Mouse (Mus musculus) neural tube, embryonic 11.5 days (tissue): ENCODE results near the gene Ephb4. TPM values are rescaled to one million over a fixed set of nuclear protein-coding genes. Genes with fewer than 3 reads are reported as not detected.

Experiments
- ATAC-seq: fragments of 200-750 bp; cut with Nextera tagmentation; 2 replicates; pipeline ENCODE4 v1.8.0; 2017; ENCODE audit warnings: moderate number of reproducible peaks, mild to moderate bottlenecking, moderate TSS enrichment, moderate library complexity; ENCODE audit not compliant: insufficient read depth, low FRiP score, low TSS enrichment
- DNase-seq: peaks from one replicate; pipeline ENCODE4 v3.0.0-alpha.2; 2015; ENCODE audit warnings: low spot score
- H3K27ac ChIP-seq: fragments of 300-500 bp; sonication (generic); 2 replicates; pipeline ENCODE4 v1.5.1; 2014; ENCODE audit warnings: low read depth, mild to moderate bottlenecking, low read length
- H3K27me3 ChIP-seq: fragments of 300-500 bp; sonication (generic); 2 replicates; pipeline ENCODE4 v1.6.1; 2014; ENCODE audit warnings: mild to moderate bottlenecking, low read length, mixed read lengths; ENCODE audit not compliant: control insufficient read depth, insufficient read depth
- H3K36me3 ChIP-seq: fragments of 300-500 bp; sonication (generic); 2 replicates; pipeline ENCODE4 v1.6.1; 2014; ENCODE audit warnings: mild to moderate bottlenecking, low read length, moderate library complexity, mixed read lengths; ENCODE audit not compliant: control insufficient read depth, insufficient read depth
- H3K4me1 ChIP-seq: fragments of 300-500 bp; sonication (generic); 2 replicates; pipeline ENCODE4 v1.6.1; 2014; ENCODE audit warnings: low read length, mixed read lengths; ENCODE audit not compliant: control insufficient read depth, insufficient read depth
- H3K4me2 ChIP-seq: fragments of 300-500 bp; sonication (generic); 2 replicates; pipeline ENCODE4 v1.6.1; 2014; ENCODE audit warnings: low read depth, mild to moderate bottlenecking, moderate library complexity
- H3K4me3 ChIP-seq: fragments of 300-500 bp; sonication (generic); 2 replicates; pipeline ENCODE4 v1.5.1; 2014; ENCODE audit warnings: low read depth, low read length
- H3K9ac ChIP-seq: fragments of 300-500 bp; sonication (generic); 2 replicates; pipeline ENCODE4 v1.6.1; 2014; ENCODE audit warnings: mild to moderate bottlenecking, low read length
- H3K9me3 ChIP-seq: fragments of 300-500 bp; sonication (generic); 2 replicates; pipeline ENCODE4 v1.6.1; 2016; ENCODE audit warnings: low read length; ENCODE audit not compliant: control insufficient read depth
- WGBS: fragments of 180-500 bp; shearing (Covaris S2); extraction: QIAGEN DNeasy Blood & Tissue Kit; methylation state at CpG from one replicate; pipeline ENCODE4 v1.1.7; 2014; 5-methylcytosine and 5-hydroxymethylcytosine counted together
- polyA plus RNA-seq: library from polyadenylated mRNA; unstranded; fragments of >200 nt; fragmentation: Nextera tagmentation; extraction: Ambion mirVana; gene quantifications from 2 replicates; pipeline ENCODE4 v1.2.1, GENCODE M21; 2014

Gene Ephb4
- 33.5 and 33.6 TPM in 2 replicates for polyA plus RNA-seq

GRCm38 (mm10) chr5:137349384-137350204 is at the start of gene Ephb4:
TSS of gene Ephb4 (plus strand) at chr5:137350109.
- DNase-seq = peak; percentile 93
- Histone ChIP-seq H3K9ac (peak within 1 kb of the TSS; percentile 94), H3K4me2 (peak within 1 kb of the TSS; percentile 92), H3K36me3 (peaks cover 7% of the 10 kb centered on the region), H3K4me1 (peaks cover 26% of the 10 kb centered on the region), H3K27ac (peak within 1 kb of the TSS; percentile 78), H3K9me3 (no peaks in the 10 kb centered on the region), H3K27me3 (no peaks in the 10 kb centered on the region), H3K4me3 (peak within 1 kb of the TSS; percentile 85)
- peak; percentile 90 for ATAC-seq
- under 1% methylated on average over 31 of the region's 32 CpGs for WGBS

GRCm38 (mm10) chr5:137301253-137301652 is 48.7 kb upstream of the Ephb4 start:
- no peaks in the 10 kb centered on the region for H3K27me3 ChIP-seq
- no peak overlapping the region for H3K4me2 ChIP-seq
- peaks cover 48% of the 10 kb centered on the region for H3K36me3 ChIP-seq
- H3K4me1 ChIP-seq = peaks cover 22% of the 10 kb centered on the region
- 83% methylated on average over 20 of the region's 21 CpGs for WGBS
- no peak overlapping the region for H3K9ac ChIP-seq
- no peaks in the 10 kb centered on the region for H3K9me3 ChIP-seq
- no peak overlapping the region for H3K27ac ChIP-seq
- no peak overlapping the region for H3K4me3 ChIP-seq
- no peak for ATAC-seq
- no peak for DNase-seq

- WGBS = 90% methylated on average over 4 of the region's 4 CpGs
- H3K9ac ChIP-seq = no peak overlapping the region
- H3K27me3 ChIP-seq = no peaks in the 10 kb centered on the region
- H3K27ac ChIP-seq = no peak overlapping the region
- no peak overlapping the region for H3K4me3 ChIP-seq
- H3K4me1 ChIP-seq = peaks cover 22% of the 10 kb centered on the region
- H3K36me3 ChIP-seq = peaks cover 28% of the 10 kb centered on the region
- ATAC-seq (no peak), DNase-seq (no peak)
- H3K4me2 ChIP-seq = no peak overlapping the region
- no peaks in the 10 kb centered on the region for H3K9me3 ChIP-seq
These were observed 46.3 kb upstream of the Ephb4 start for GRCm38 (mm10) chr5:137303609-137304008.

- WGBS = 83% methylated on average over 3 of the region's 3 CpGs
- no peak overlapping the region; the same call in 1 of the 2 replicates for H3K4me2 ChIP-seq
- peaks cover 22% of the 10 kb centered on the region for H3K4me1 ChIP-seq
- no peak overlapping the region for H3K4me3 ChIP-seq
- H3K36me3 ChIP-seq = peaks cover 28% of the 10 kb centered on the region
- no peak for ATAC-seq
- H3K9me3 ChIP-seq = no peaks in the 10 kb centered on the region
- H3K27me3 ChIP-seq = no peaks in the 10 kb centered on the region
- DNase-seq = no peak
- no peak overlapping the region for H3K27ac ChIP-seq
- H3K9ac ChIP-seq = no peak overlapping the region
These were observed 45.7 kb upstream of the Ephb4 start for GRCm38 (mm10) chr5:137304165-137304564.

GRCm38 (mm10) chr5:137304816-137305215 is 45.1 kb upstream of the Ephb4 start:
- Histone ChIP-seq H3K4me2 (peak overlapping the region; percentile 61), H3K4me3 (0 out of 2 replicates have a peak overlapping the region, but pooled peaks have one; percentile 2), H3K9ac (no peak overlapping the region), H3K4me1 (peaks cover 22% of the 10 kb centered on the region), H3K27ac (no peak overlapping the region), H3K9me3 (no peaks in the 10 kb centered on the region), H3K27me3 (no peaks in the 10 kb centered on the region), H3K36me3 (peaks cover 24% of the 10 kb centered on the region)
- DNase-seq = no peak
- ATAC-seq = no peak
- 15% methylated on average over 4 of the region's 4 CpGs for WGBS

- peaks cover 17% of the 10 kb centered on the region for H3K36me3 ChIP-seq
- no peak for ATAC-seq
- H3K4me2 ChIP-seq = peak overlapping the region; percentile 61
- H3K9ac ChIP-seq = peak overlapping the region; percentile 77; the same call in 1 of the 2 replicates
- H3K4me1 ChIP-seq = peaks cover 22% of the 10 kb centered on the region
- no peak overlapping the region for H3K27ac ChIP-seq
- no peaks in the 10 kb centered on the region for H3K27me3 ChIP-seq
- H3K4me3 ChIP-seq = peak overlapping the region; percentile 60
- no peaks in the 10 kb centered on the region for H3K9me3 ChIP-seq
- 43% methylated on average over 3 of the region's 3 CpGs for WGBS
- DNase-seq = no peak
These were observed 44.1 kb upstream of the Ephb4 start for GRCm38 (mm10) chr5:137305822-137306221.

GRCm38 (mm10) chr5:137306439-137307005 is 43.4 kb upstream of the Ephb4 start:
- DNase-seq (no peak), ATAC-seq (no peak)
- Histone ChIP-seq H3K4me2 (peak overlapping the region; percentile 61), H3K9me3 (no peaks in the 10 kb centered on the region), H3K27ac (peak overlapping the region; percentile 96), H3K9ac (peak overlapping the region; percentile 77), H3K36me3 (peaks cover 13% of the 10 kb centered on the region), H3K27me3 (no peaks in the 10 kb centered on the region), H3K4me3 (peak overlapping the region; percentile 60), H3K4me1 (peaks cover 22% of the 10 kb centered on the region)
- 17% methylated on average over 12 of the region's 12 CpGs for WGBS

GRCm38 (mm10) chr5:137307071-137307912 is 42.6 kb upstream of the Ephb4 start, which contains the start of gene Srrt:
TSS of gene Srrt (minus strand) at chr5:137307674.
- under 1% methylated on average over 54 of the region's 72 CpGs for WGBS
- H3K4me3 ChIP-seq = peak within 1 kb of the TSS; percentile 60
- peak within 1 kb of the TSS; percentile 96 for H3K27ac ChIP-seq
- H3K4me2 ChIP-seq = peak within 1 kb of the TSS; percentile 61
- DNase-seq (peak; percentile 94), ATAC-seq (peak; percentile 83)
- H3K9ac ChIP-seq = peak within 1 kb of the TSS; percentile 77
- H3K4me1 ChIP-seq = peaks cover 22% of the 10 kb centered on the region
- no peaks in the 10 kb centered on the region for H3K9me3 ChIP-seq
- H3K36me3 ChIP-seq = peaks cover 8% of the 10 kb centered on the region
- H3K27me3 ChIP-seq = no peaks in the 10 kb centered on the region
